Mouse (Mus musculus): ENCODE measurements around the gene Kpna7.
"Not testable (repeated sequence)": the region's sequence is repeated elsewhere in the genome, so short reads cannot be mapped to it uniquely, and the experiment has no call there.

Kpna7 gene

GRCm38 (mm10) chr5:145083632-145084451 is at the start of gene Kpna7, which contains the start of gene Arpc1a:
TSS of gene Kpna7 (minus strand) at chr5:145084030.
TSS of gene Arpc1a (plus strand) at chr5:145083830.
- peak; percentile 96 for DNase-seq (ENCODE audit: low spot score)

DNA sequence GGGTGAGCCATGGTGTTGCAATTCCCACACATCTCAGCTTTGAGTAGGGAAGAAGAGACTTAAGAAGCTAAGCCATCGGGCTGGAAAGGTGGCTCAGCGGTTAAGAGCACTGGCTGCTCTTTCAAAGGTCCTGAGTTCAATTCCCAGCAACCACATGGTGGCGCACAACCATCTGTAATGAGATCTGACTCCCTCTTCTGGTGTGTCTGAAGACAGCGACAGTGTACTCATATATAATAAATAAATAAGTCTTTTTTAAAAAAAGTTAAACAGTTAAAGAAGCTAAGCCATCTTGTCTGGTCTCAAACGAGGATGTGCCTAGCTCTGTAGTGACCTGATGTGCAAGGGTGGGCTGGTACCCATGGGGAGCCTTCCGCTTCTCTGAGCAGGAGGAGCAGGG is 49.4 kb upstream of the Kpna7 start:
- DNase-seq (ENCODE audit: low spot score), result not testable (repeated sequence)

DNA sequence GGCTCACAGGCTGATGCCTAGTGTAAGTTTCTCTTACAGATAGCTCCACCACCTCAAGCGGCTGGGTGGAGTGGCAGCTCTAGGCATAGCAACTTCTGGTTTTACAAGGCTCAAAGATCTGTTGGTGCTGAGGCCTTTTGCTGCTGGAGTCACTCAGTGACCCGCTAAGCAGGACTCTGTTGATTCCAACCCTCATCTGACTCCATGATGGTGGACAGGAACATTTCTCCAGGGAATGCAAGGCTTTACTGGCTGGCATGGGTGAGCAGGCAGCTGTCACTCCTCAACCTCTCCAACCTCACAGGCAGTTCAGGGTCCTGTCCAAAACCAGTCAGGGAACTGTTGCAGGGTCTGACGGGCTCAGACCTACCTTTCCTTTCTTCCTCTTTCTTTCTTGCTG is 47.2 kb upstream of the Kpna7 start:
- DNase-seq (ENCODE audit: low spot score), result no peak

- no peak for DNase-seq (ENCODE audit: low spot score)
These were observed 46.4 kb upstream of the Kpna7 start for GRCm38 (mm10) chr5:145130191-145130590.

- DNase-seq (ENCODE audit: low spot score), result not testable (repeated sequence)
These were observed 45.9 kb upstream of the Kpna7 start for GRCm38 (mm10) chr5:145129773-145130172.

DNA sequence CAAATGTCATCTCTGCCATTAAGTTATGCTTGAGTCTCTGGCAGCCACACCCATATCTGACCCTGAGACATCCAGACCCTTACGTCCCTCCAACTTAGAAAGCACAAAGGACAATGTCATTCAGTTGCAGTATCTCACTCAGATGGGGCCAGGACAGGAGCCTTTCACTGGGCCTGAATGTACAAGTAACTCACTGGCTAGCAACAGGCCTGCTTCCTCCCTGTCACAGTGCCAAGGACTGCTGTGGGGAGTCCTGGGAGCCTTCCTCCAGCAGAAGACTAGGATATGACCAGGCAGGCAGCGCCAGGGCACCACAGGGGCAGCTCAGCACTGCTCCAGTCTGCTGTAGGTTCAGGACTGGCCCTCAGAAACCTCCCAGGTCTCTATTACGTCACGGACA is 45.3 kb upstream of the Kpna7 start:
- DNase-seq (ENCODE audit: low spot score), result peak; percentile 39

- no peak for DNase-seq (ENCODE audit: low spot score)
These were observed 42.8 kb upstream of the Kpna7 start for GRCm38 (mm10) chr5:145126580-145126979.

DNA sequence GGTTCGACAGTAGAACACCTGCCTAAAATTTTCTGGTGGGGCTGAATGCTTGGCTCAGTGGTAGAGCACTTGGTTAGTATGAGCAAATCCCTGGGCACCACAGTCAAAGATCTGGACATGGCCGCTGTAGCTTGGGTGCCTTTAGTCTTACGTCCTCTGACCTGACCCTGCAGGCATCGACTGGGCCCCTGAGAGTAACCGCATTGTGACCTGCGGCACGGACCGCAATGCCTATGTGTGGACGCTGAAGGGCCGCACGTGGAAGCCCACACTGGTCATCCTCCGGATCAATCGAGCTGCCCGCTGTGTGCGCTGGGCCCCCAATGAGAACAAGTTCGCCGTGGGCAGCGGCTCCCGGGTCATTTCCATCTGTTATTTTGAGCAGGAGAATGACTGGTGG is 39.6 kb upstream of the Kpna7 start:
- no peak for DNase-seq (ENCODE audit: low spot score)

DNA sequence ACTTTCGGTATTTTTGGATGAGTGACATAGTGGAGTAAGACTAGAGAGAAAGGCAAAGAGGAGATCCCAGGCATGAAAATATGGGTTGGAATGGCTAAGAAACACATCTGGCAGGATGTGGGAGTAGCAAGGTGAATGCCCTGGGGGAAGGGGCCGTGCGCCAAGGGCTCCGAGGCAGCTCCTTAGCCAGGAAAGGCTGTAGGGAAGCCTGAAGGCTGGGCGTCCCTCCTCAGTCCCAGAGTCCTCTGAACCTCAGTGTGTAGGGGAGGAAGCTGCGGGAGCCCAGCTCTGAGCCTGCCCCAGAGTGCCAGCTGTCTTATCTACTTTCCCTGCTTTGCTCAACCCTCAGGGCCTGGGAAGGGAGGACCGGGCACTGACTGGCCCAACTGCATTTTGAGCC is 37.1 kb upstream of the Kpna7 start:
- no peak for DNase-seq (ENCODE audit: low spot score)

- DNase-seq (ENCODE audit: low spot score), result no peak
These were observed 35.6 kb upstream of the Kpna7 start for GRCm38 (mm10) chr5:145119385-145119784.

GRCm38 (mm10) chr5:145118461-145118860 is 34.6 kb upstream of the Kpna7 start:
- no peak for DNase-seq (ENCODE audit: low spot score)

GRCm38 (mm10) chr5:145118005-145118404 is 34.2 kb upstream of the Kpna7 start:
- no peak for DNase-seq (ENCODE audit: low spot score)

DNA sequence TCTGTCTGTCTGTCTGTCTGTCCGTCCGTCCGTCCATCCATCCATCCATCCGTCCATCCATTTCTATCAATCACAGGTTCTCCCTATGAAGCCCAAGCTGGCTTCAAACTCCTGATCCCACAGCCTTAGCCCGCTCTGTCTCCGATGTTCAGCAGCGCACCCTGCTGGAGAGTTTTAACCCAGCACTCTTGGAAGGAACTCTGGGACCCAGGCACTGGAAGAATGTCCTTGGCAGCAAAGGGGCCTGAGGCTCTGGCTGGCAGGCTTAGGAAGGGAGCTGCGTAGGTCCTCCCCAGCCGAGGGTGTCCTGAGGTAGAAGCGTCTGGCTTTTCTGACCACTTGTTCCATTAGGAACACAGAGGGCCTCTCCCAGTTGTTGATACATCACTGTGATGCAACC is 33.1 kb upstream of the Kpna7 start:
- peak; percentile 84 for DNase-seq (ENCODE audit: low spot score)

GRCm38 (mm10) chr5:145116316-145116715 is 32.5 kb upstream of the Kpna7 start:
- peak; percentile 80 for DNase-seq (ENCODE audit: low spot score)

DNA sequence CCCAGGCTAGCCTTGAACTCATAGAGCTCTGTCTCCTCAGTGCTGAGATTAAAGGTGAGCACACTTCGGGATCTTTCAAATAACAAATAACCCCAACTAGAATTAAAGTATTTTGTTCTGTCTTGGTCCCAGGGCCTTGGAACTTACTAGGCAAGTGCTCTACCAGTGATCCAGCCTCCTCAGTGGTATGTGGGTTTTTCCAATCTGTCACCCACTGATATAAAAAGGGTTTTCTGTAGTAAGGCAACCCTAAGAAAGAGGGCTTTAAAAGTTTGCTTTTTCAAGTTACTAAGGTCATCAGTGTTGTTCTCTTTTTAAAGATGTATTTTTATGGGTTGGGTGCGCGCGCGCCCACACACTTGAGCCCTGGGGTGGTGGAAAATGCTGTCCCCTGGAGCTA is 31.9 kb upstream of the Kpna7 start:
- no peak for DNase-seq (ENCODE audit: low spot score)

- peak; percentile 76 for DNase-seq (ENCODE audit: low spot score)
These were observed 31.0 kb upstream of the Kpna7 start for GRCm38 (mm10) chr5:145114606-145115473.

DNA sequence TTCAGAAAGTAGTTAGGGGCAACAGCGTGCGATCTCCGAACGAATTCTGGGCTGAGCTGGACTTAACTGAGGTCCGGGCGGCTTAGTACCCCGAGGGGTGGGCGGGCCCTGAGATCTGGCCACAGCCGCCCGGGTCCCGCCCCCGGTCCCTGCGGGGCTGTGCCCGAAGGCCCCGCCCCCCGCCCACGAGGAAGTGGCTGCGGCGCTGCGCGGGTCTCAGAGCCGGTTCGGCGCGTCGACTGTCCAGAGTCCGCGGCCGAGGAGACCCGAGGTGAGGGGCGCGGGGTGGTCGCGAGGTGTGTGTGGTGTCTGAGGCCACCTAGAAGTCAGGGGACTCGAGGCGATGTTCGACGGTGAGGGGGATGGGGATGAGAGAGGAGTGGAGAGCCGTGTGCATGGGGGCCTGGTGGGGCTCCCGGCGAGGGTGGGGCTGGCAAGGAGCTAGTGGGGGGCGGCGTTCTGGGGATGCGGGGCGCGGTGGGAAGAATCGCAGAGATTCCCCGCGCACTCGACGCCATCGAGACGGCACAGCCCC is 30.3 kb upstream of the Kpna7 start, which contains the start of gene Arpc1b:
Gene Arpc1b (plus strand): TSS at position 145 of the 535 bp plus-strand sequence.
- DNase-seq (ENCODE audit: low spot score), result peak; percentile 83

GRCm38 (mm10) chr5:145113416-145113815 is 29.6 kb upstream of the Kpna7 start:
- DNase-seq (ENCODE audit: low spot score), result no peak

- no peak for DNase-seq (ENCODE audit: low spot score)
These were observed 28.7 kb upstream of the Kpna7 start for GRCm38 (mm10) chr5:145112566-145112965.

- no peak for DNase-seq (ENCODE audit: low spot score)
These were observed 26.6 kb upstream of the Kpna7 start for GRCm38 (mm10) chr5:145110401-145110800.

- DNase-seq (ENCODE audit: low spot score), result no peak
These were observed 22.0 kb upstream of the Kpna7 start for GRCm38 (mm10) chr5:145105694-145106275.

GRCm38 (mm10) chr5:145104328-145104727 is 20.5 kb upstream of the Kpna7 start:
- no peak for DNase-seq (ENCODE audit: low spot score)

Measured in urinary bladder, postnatal 14 days (tissue).